Mouse (Mus musculus): Measurements from ENCODE around the gene Zfp750.

Gene Zfp750

GRCm38 (mm10) chr11:121519131-121519530 lies at the start of gene Zfp750:
Gene Zfp750 (minus strand): TSS chr11:121519333.
- DNase-seq (ENCODE audit: low spot score in 2 of 2), result peak; percentile 32 to 33

GRCm38 (mm10) chr11:121564265-121564664 lies 45.1 kb upstream of the Zfp750 start:
- DNase-seq (ENCODE audit: low spot score in 2 of 2), result no peak

- no peak for DNase-seq (ENCODE audit: low spot score in 2 of 2)
These were observed 44.2 kb upstream of the Zfp750 start for GRCm38 (mm10) chr11:121563312-121563711.

- no peak for DNase-seq (ENCODE audit: low spot score in 2 of 2)
These were observed 41.1 kb upstream of the Zfp750 start for GRCm38 (mm10) chr11:121560294-121560663.

- no peak for DNase-seq (ENCODE audit: low spot score in 2 of 2)
These were observed 40.6 kb upstream of the Zfp750 start for GRCm38 (mm10) chr11:121559527-121560293.

- no peak for DNase-seq (ENCODE audit: low spot score in 2 of 2)
These were observed 39.4 kb upstream of the Zfp750 start for GRCm38 (mm10) chr11:121558522-121558921.

GRCm38 (mm10) chr11:121557946-121558345 lies 38.8 kb upstream of the Zfp750 start:
- DNase-seq (ENCODE audit: low spot score in 2 of 2), result no peak

GRCm38 (mm10) chr11:121556727-121557126 lies 37.6 kb upstream of the Zfp750 start:
- no peak for DNase-seq (ENCODE audit: low spot score in 2 of 2)

- no peak for DNase-seq (ENCODE audit: low spot score in 2 of 2)
These were observed 34.3 kb upstream of the Zfp750 start for GRCm38 (mm10) chr11:121553458-121553857.

- DNase-seq (ENCODE audit: low spot score in 2 of 2), result no peak
These were observed 33.8 kb upstream of the Zfp750 start for GRCm38 (mm10) chr11:121552846-121553457.

- no peak for DNase-seq (ENCODE audit: low spot score in 2 of 2)
These were observed 33.0 kb upstream of the Zfp750 start for GRCm38 (mm10) chr11:121552167-121552566.

- DNase-seq (ENCODE audit: low spot score in 2 of 2), result no peak
These were observed 32.2 kb upstream of the Zfp750 start for GRCm38 (mm10) chr11:121551206-121551799.

GRCm38 (mm10) chr11:121549843-121550647 lies 30.9 kb upstream of the Zfp750 start:
- DNase-seq (ENCODE audit: low spot score in 2 of 2), result no peak

- peak; percentile 57 to 71 for DNase-seq (ENCODE audit: low spot score in 2 of 2)
These were observed 30.1 kb upstream of the Zfp750 start for GRCm38 (mm10) chr11:121548996-121549842.

GRCm38 (mm10) chr11:121547925-121548324 lies 28.8 kb upstream of the Zfp750 start:
- no peak for DNase-seq (ENCODE audit: low spot score in 2 of 2)

GRCm38 (mm10) chr11:121547234-121547633 lies 28.1 kb upstream of the Zfp750 start:
- DNase-seq (ENCODE audit: low spot score in 2 of 2), result no peak

GRCm38 (mm10) chr11:121545398-121546034 lies 26.4 kb upstream of the Zfp750 start:
- DNase-seq (ENCODE audit: low spot score in 2 of 2), result no peak

- no peak for DNase-seq (ENCODE audit: low spot score in 2 of 2)
These were observed 25.7 kb upstream of the Zfp750 start for GRCm38 (mm10) chr11:121544755-121545397.

GRCm38 (mm10) chr11:121543922-121544321 lies 24.8 kb upstream of the Zfp750 start:
- no peak for DNase-seq (ENCODE audit: low spot score in 2 of 2)

- no peak for DNase-seq (ENCODE audit: low spot score in 2 of 2)
These were observed 24.2 kb upstream of the Zfp750 start for GRCm38 (mm10) chr11:121543287-121543856.
